Mouse (Mus musculus): ENCODE results near the gene Olfr714.
"Not testable (repeated sequence)": the region's sequence is repeated elsewhere in the genome, so short reads cannot be mapped to it uniquely, and the experiment has no call there.

The Olfr714 gene

GRCm38 (mm10) chr7:107070681-107071080, at the start of gene Olfr714:
Gene Olfr714, plus strand, starts transcription at chr7:107070981.
- no peak for DNase-seq (ENCODE audit: low spot score)

- DNase-seq (ENCODE audit: low spot score): no peak
Observed at GRCm38 (mm10) chr7:107030874-107031273, 39.9 kb upstream of the Olfr714 start, which contains the start of gene Olfr713. Gene Olfr713, plus strand, starts transcription at chr7:107031174.

DNA sequence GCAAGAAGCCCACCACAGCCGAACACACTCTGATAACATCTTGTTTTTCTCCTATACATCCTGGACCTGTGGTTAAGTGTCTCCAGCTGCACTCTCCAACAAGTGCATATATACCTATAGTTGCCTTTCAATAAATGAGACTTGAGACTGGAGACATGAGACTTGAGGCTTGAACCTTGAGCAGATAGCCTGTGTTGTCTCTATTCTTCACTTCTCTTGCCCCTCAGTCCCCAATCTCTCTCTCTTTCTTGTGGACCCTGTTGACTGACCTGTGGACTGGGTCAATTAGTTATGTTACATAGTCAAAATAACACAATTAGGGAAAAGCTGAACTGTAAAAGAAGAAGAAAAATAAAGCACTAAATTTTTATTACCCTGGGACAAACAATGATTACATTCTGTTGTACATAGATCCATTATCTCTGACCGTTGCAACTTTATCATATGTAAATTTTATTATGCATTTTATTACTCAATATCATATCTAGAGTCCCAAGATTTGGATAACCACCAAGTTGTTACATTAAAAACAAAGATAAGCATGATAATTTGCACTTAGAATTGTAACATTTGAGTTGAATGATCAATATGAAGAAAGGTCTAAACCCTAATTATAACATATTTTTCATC, 30.7 kb upstream of the Olfr714 start:
- DNase-seq (ENCODE audit: low spot score): no peak

DNA sequence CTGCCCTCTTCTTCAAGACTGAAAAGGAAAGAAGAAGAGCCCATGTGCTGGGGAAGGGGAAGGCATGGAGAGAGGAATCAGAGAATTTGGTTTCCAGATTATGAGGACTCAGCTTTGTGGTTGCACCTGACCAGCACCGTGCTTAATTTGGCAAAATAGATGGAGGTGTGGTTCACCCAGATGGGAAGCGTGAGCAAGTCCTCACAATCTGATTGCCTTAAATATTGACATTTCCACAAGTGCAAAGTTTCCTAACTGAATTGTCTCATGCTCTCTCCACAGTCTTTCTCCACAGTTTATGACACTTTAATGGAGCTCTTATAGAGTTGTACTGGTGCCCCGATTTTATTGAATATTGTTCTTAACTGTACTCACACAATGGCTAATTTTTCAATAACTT, 27.6 kb upstream of the Olfr714 start:
- no peak for DNase-seq (ENCODE audit: low spot score)

- no peak for DNase-seq (ENCODE audit: low spot score)
Observed at GRCm38 (mm10) chr7:107044407-107044806, 26.4 kb upstream of the Olfr714 start.

DNA sequence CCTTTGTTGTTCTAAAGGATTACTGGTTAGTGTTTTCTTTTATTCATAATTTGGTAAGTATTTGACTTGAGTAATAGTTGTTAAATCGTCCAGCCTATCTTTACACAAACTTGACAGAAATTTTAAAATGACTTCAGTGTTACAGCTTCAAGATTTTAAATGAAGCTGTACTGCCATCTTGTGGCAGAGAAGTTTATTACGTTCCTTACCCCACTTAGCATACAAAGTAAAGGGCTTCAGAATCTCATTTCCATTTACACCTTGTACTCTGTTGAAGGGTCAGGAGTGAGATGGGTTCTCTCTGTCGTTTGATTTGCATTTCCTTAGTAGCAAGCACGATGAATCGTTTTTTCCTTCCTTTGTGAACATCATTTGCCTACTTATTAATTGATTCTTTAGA, 24.9 kb upstream of the Olfr714 start:
- no peak for DNase-seq (ENCODE audit: low spot score)

GRCm38 (mm10) chr7:107047578-107047977, 23.2 kb upstream of the Olfr714 start:
- no peak for DNase-seq (ENCODE audit: low spot score)

GRCm38 (mm10) chr7:107092920-107093319, 22.1 kb downstream of the Olfr714 start, which contains the start of gene Olfr17:
Gene Olfr17, plus strand, starts transcription at chr7:107093220.
- no peak for DNase-seq (ENCODE audit: low spot score)

GRCm38 (mm10) chr7:107110269-107110668, 39.5 kb downstream of the Olfr714 start, which contains the start of gene Olfr715b:
Gene Olfr715b, minus strand, starts transcription at chr7:107110369.
- DNase-seq (ENCODE audit: low spot score): not testable (repeated sequence)
